In the genomic region with DNA sequence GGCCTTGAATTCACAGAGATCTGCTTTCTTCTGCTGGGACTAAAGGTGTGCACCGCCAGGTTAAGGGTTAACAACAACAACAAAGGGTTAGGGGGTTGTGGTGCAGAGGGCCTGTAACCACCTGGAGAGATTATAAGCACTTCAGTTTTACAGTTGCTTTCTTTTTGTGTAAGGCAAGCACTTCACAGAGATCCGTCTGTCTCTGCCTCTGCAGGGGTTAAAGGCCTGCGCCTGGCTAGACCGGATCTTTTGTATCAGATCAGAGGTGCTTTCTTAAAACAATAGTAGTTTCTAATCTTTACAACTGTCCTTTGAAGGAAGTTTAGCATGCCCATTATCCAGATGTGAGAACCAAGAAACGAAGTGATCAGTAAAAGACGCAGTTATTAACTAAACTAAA, we compare ENCODE assay signal across 9 mouse cellular contexts. TPM values are rescaled to one million over a fixed set of nuclear protein-coding genes. Genes with fewer than 3 reads are reported as not detected.
A peak's percentile ranks its signal among the peaks of the same experiment; 100 is the strongest.
DNase-seq lines count a peak whose midpoint lies in the region; ATAC-seq and TF ChIP-seq lines count a peak whose summit lies in the region.
"Had no signal": no experiment of that assay in that cellular context is flagged by ENCODE, and none has a peak within 500 bp of the region (broad histone marks: within the 10 kb centered on the region; RNA-seq: fewer than 3 reads in every experiment).

No protein-coding gene starts in this region.

- TF ChIP-seq POLR2A in cerebellum, adult 2 months (IDR thresholded peaks at IDR 0.05; ENCODE audit: borderline replicate concordance, insufficient read depth, low read length), result no peak

- no peaks in the 10 kb centered on the region for H3K4me1 ChIP-seq in cerebellum, adult 2 months (ENCODE audit: control insufficient read depth, insufficient read depth, low read length)
- peaks cover 10% of the 10 kb centered on the region; the same call in 1 of the 2 replicates for H3K4me1 ChIP-seq in forebrain, embryonic 13.5 days
- H3K4me1 ChIP-seq in liver, embryonic 16.5 days (ENCODE audit: control insufficient read depth, low read depth, low read length), result peaks cover 7% of the 10 kb centered on the region

- ATAC-seq in forebrain, embryonic 13.5 days, result peak; percentile 17
- ATAC-seq in liver, embryonic 16.5 days (ENCODE audit: low read depth), result no peak

- H3K27ac ChIP-seq in cerebellum, adult 2 months (ENCODE audit: insufficient read depth, low read length), result no peak overlapping the region
- H3K27ac ChIP-seq in forebrain, embryonic 13.5 days, result no peak overlapping the region
- no peak overlapping the region for H3K27ac ChIP-seq in liver, embryonic 16.5 days (ENCODE audit: low read length)

- H3K4me3 ChIP-seq in cerebellum, adult 2 months (replicated peaks; ENCODE audit: insufficient read depth, low read depth, low read length), result peak overlapping the region; percentile 96
- peak overlapping the region; percentile 56 for H3K4me3 ChIP-seq in forebrain, embryonic 13.5 days
- H3K4me3 ChIP-seq in liver, embryonic 16.5 days (ENCODE audit: low read depth, low read length), result peak overlapping the region; percentile 69

- H3K4me2 ChIP-seq in forebrain, embryonic 13.5 days, result peak overlapping the region; percentile 57
- peak overlapping the region; percentile 59 for H3K4me2 ChIP-seq in liver, embryonic 16.5 days (ENCODE audit: low read depth, low read length)

- H3K9me3 ChIP-seq in forebrain, embryonic 13.5 days (replicated peaks), result no peaks in the 10 kb centered on the region
- H3K9me3 ChIP-seq in liver, embryonic 16.5 days (replicated peaks; ENCODE audit: control insufficient read depth, low read length), result no peaks in the 10 kb centered on the region

- H3K27me3 ChIP-seq in cerebellum, adult 2 months (ENCODE audit: control insufficient read depth, insufficient read depth, low read length), result no peaks in the 10 kb centered on the region
- no peaks in the 10 kb centered on the region for H3K27me3 ChIP-seq in forebrain, embryonic 13.5 days
- no peaks in the 10 kb centered on the region for H3K27me3 ChIP-seq in liver, embryonic 16.5 days (ENCODE audit: control insufficient read depth, insufficient read depth, low read depth, low read length)

- DNase-seq in cerebellum, adult 2 months, result no peak
- no peak for DNase-seq in cerebellum, adult 11-12 months
- DNase-seq in CD4-positive, CD25-positive, alpha-beta regulatory T cell, adult 2 months (ENCODE audit: low read depth, low spot score), result peak; percentile 37
- no peak for DNase-seq in adrenal gland, adult 18-20 months (ENCODE audit: low spot score in 2 of 2)
- DNase-seq in yolk sac, embryonic 10.5 days (ENCODE audit: low spot score), result no peak
- DNase-seq in embryo, embryonic 10.5 days (ENCODE audit: low spot score), result no peak

- peaks cover 16% of the 10 kb centered on the region for H3K36me3 ChIP-seq in forebrain, embryonic 13.5 days (ENCODE audit: poor library complexity, severe bottlenecking)
- peaks cover 9% of the 10 kb centered on the region for H3K36me3 ChIP-seq in liver, embryonic 16.5 days (ENCODE audit: control insufficient read depth, insufficient read depth)

- no peak for TF ChIP-seq CTCF in cerebellum, adult 2 months (IDR thresholded peaks at IDR 0.05; ENCODE audit: borderline replicate concordance, insufficient read depth, low read depth, low read length)

- H3K9ac ChIP-seq in forebrain, embryonic 13.5 days, result peak overlapping the region; percentile 73
- H3K9ac ChIP-seq in liver, embryonic 16.5 days (ENCODE audit: low read depth, low read length), result peak overlapping the region; percentile 47

- 19% methylated on average over 6 of the region's 6 CpGs for WGBS in cerebellum, adult 2 months
- whole genome bisulfite sequencing in forebrain, embryonic 13.5 days, result 27% methylated on average over 6 of the region's 6 CpGs
- 32% methylated on average over 6 of the region's 6 CpGs for WGBS in liver, embryonic 16.5 days (ENCODE audit: insufficient replicate concordance)

RNA-seq across cellular contexts. Expression of a gene that starts 0.4 kb away (rescaled TPM):
- 54.4 and 64.5 TPM in 2 replicates for polyA plus RNA-seq in cerebellum, adult 2 months (2012; rRNA removed)
- 31.3 and 31.7 TPM in 2 replicates for polyA plus RNA-seq in forebrain, embryonic 13.5 days (2015; fragmentation: Nextera tagmentation; extraction: Ambion mirVana)
- polyA plus RNA-seq in liver, embryonic 16.5 days (2015; fragmentation: Nextera tagmentation; extraction: Ambion mirVana), result 21.6 and 25.5 TPM in 2 replicates
- 10 to 100 TPM; 32.0 to 33.4 TPM for total RNA-seq in adrenal gland, adult 18-20 months (2021)

RNA-seq across cellular contexts. Expression of a gene that starts 4.6 kb away (rescaled TPM):
- not detected in 2 replicates for polyA plus RNA-seq in cerebellum, adult 2 months (2012; rRNA removed)
- not detected in 2 replicates for polyA plus RNA-seq in forebrain, embryonic 13.5 days (2015; fragmentation: Nextera tagmentation; extraction: Ambion mirVana)
- polyA plus RNA-seq in liver, embryonic 16.5 days (2015; fragmentation: Nextera tagmentation; extraction: Ambion mirVana), result not detected in 2 replicates
- not detected for total RNA-seq in adrenal gland, adult 18-20 months (2021)
- polyA plus RNA-seq: macrophage had no signal

RNA-seq across cellular contexts. Expression of a gene that starts 5.4 kb away (rescaled TPM):
- polyA plus RNA-seq in cerebellum, adult 2 months (2012; rRNA removed), result 1.9 and 2.0 TPM in 2 replicates
- polyA plus RNA-seq in forebrain, embryonic 13.5 days (2015; fragmentation: Nextera tagmentation; extraction: Ambion mirVana), result 2.3 and 2.4 TPM in 2 replicates
- 7.3 and 8.2 TPM in 2 replicates for polyA plus RNA-seq in liver, embryonic 16.5 days (2015; fragmentation: Nextera tagmentation; extraction: Ambion mirVana)
- total RNA-seq in adrenal gland, adult 18-20 months (2021), result 1 to 10 TPM; 4.9 to 9.0 TPM

RNA-seq across cellular contexts. Expression of a gene that starts 9.6 kb away (rescaled TPM):
- polyA plus RNA-seq in cerebellum, adult 2 months (2012; rRNA removed), result not detected in 2 replicates
- polyA plus RNA-seq in forebrain, embryonic 13.5 days (2015; fragmentation: Nextera tagmentation; extraction: Ambion mirVana), result not detected in 2 replicates
- not detected in 2 replicates for polyA plus RNA-seq in liver, embryonic 16.5 days (2015; fragmentation: Nextera tagmentation; extraction: Ambion mirVana)
- total RNA-seq in adrenal gland, adult 18-20 months (2021), result under 1 TPM in 1 of 2 experiments, not detected in 1; 0.54 TPM

RNA-seq across cellular contexts. Expression of a gene that starts 19.1 kb away (rescaled TPM):
- 14.9 and 15.3 TPM in 2 replicates for polyA plus RNA-seq in cerebellum, adult 2 months (2012; rRNA removed)
- polyA plus RNA-seq in forebrain, embryonic 13.5 days (2015; fragmentation: Nextera tagmentation; extraction: Ambion mirVana), result 1.3 TPM in 2 replicates
- polyA plus RNA-seq in liver, embryonic 16.5 days (2015; fragmentation: Nextera tagmentation; extraction: Ambion mirVana), result 1.2 and 1.7 TPM in 2 replicates
- total RNA-seq in adrenal gland, adult 18-20 months (2021), result 10 to 100 TPM; 33.8 to 39.6 TPM
